Mouse (Mus musculus) left cerebral cortex, postnatal 14 days (tissue): ENCODE data around the gene Pard3. TPM values are rescaled to one million over a fixed set of nuclear protein-coding genes. Genes with fewer than 3 reads are reported as not detected.
A peak's percentile ranks its signal among the peaks of the same experiment; 100 is the strongest.

Experiments
- DNase-seq, 2 experiments: peaks; one replicate each; pipeline ENCODE4 v3.0.0; 2021 to 2022; ENCODE audit warnings: low spot score in 2 of 2, mixed read lengths in 1 of 2
- intact Hi-C: fragments of 180-260 bp; cut with DNase I; formaldehyde crosslinking; loops from one replicate; pipeline ENCODE4 v1.15.1; 2025
- total RNA-seq, 2 experiments: library from RNA; stranded (reverse); gene quantifications; 2 replicates each; pipeline ENCODE4 v1.2.3; 2021

The Pard3 gene
- total RNA-seq, 2 experiments from 2014 or later: 12.0 to 13.2 TPM

- intact Hi-C loops: loop anchor here (5.0 to 10.0 kb wide), 2 partner anchors 392 to 771 kb away; partner anchors contain the start of gene Nrp1
- DNase-seq: no peak
These were observed 523.0 kb downstream of the Pard3 start for GRCm38 (mm10) chr8:127586681-127587080.

GRCm38 (mm10) chr8:127588313-127588712, 524.6 kb downstream of the Pard3 start:
- DNase-seq: peak in 1 of 2 experiments; percentile 20
- intact Hi-C loops: loop anchor here (5.0 to 10.0 kb wide), 2 partner anchors 394 to 769 kb away; partner anchors contain the start of gene Nrp1

- peak in 1 of 2 experiments; percentile 35 for DNase-seq
- intact Hi-C loops: loop anchor here (5.0 to 10.0 kb wide), 2 partner anchors 394 to 768 kb away; partner anchors contain the start of gene Nrp1
These were observed 525.6 kb downstream of the Pard3 start for GRCm38 (mm10) chr8:127589291-127589690.

GRCm38 (mm10) chr8:127590674-127591186, 527.0 kb downstream of the Pard3 start:
- intact Hi-C loops: no loop called here
- DNase-seq: no peak

GRCm38 (mm10) chr8:127592648-127593574, 529.2 kb downstream of the Pard3 start:
- no peak for DNase-seq
- intact Hi-C loops: no loop called here

GRCm38 (mm10) chr8:127600641-127601040, 536.9 kb downstream of the Pard3 start:
- intact Hi-C loops: no loop called here
- DNase-seq: no peak

GRCm38 (mm10) chr8:127603062-127603461, 539.4 kb downstream of the Pard3 start:
- intact Hi-C loops: no loop called here
- no peak for DNase-seq

- DNase-seq: peak in 1 of 2 experiments; percentile 14
- intact Hi-C loops: no loop called here
These were observed 545.0 kb downstream of the Pard3 start for GRCm38 (mm10) chr8:127608541-127609270.

GRCm38 (mm10) chr8:127609316-127609715, 545.6 kb downstream of the Pard3 start:
- peak; percentile 6 to 9 for DNase-seq
- intact Hi-C loops: no loop called here

- intact Hi-C loops: no loop called here
- DNase-seq: peak; percentile 24 to 50
These were observed 550.5 kb downstream of the Pard3 start for GRCm38 (mm10) chr8:127614206-127614605.

- intact Hi-C loops: no loop called here
- no peak for DNase-seq
These were observed 553.0 kb downstream of the Pard3 start for GRCm38 (mm10) chr8:127616681-127617080.

- DNase-seq: no peak
- intact Hi-C loops: no loop called here
These were observed 558.4 kb downstream of the Pard3 start for GRCm38 (mm10) chr8:127622137-127622536.

GRCm38 (mm10) chr8:127638232-127639087, 574.8 kb downstream of the Pard3 start:
- intact Hi-C loops: no loop called here
- no peak for DNase-seq

- intact Hi-C loops: no loop called here
These were observed 575.4 kb downstream of the Pard3 start for GRCm38 (mm10) chr8:127639088-127639453.

GRCm38 (mm10) chr8:127655559-127655958, 591.9 kb downstream of the Pard3 start:
- no peak for DNase-seq
- intact Hi-C loops: no loop called here

More at GRCm38 (mm10) chr8:127639088-127639453, 575.4 kb downstream of the Pard3 start:
- no peak for DNase-seq
